In the genomic region with DNA sequence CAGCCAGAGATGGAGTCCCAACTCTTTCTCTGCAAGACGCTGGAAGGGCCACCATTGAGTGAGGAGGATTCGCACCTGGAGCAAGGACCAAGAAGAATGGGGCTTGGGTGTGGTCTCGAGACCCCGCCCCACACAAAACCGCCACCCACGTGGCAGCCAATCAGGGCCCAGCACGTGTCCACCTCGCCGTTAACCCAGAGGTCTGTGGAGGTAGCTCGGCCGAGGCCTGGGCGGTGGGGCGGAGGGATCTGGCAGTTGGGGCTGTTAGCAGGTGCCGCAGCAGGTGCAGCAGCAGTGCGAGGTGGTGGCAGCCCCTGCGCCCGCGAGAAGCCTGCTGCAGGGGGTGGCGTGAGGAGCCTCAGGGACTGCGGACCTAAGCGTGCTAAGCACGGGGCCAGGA, we compare ENCODE assay signal across 28 mouse cellular contexts. TPM values are rescaled to one million over a fixed set of nuclear protein-coding genes. Genes with fewer than 3 reads are reported as not detected.
"Had no signal": no experiment of that assay in that cellular context is flagged by ENCODE, and none has a peak within 500 bp of the region (broad histone marks: within the 10 kb centered on the region; RNA-seq: fewer than 3 reads in every experiment).

No protein-coding gene starts in this region.

- H3K27ac ChIP-seq: kidney, embryonic 15.5 days; layer of hippocampus, adult 2 months; liver, embryonic 14.5 days; neural tube, embryonic 12.5 days; neural tube, embryonic 15.5 days; stomach, postnatal 0 days had no signal

- H3K4me2 ChIP-seq: kidney, embryonic 15.5 days; liver, embryonic 11.5 days; lung, embryonic 14.5 days; midbrain, embryonic 11.5 days; neural tube, embryonic 12.5 days; neural tube, embryonic 15.5 days had no signal

- H3K9me3 ChIP-seq: kidney, embryonic 15.5 days; neural tube, embryonic 12.5 days; neural tube, embryonic 15.5 days had no signal

- H3K27me3 ChIP-seq: neural tube, embryonic 12.5 days; neural tube, embryonic 15.5 days had no signal

- H3K4me1 ChIP-seq: kidney, embryonic 15.5 days had no signal

- ATAC-seq: liver, postnatal 0 days had no signal

- DNase-seq: kidney, adult 11 months; kidney, adult 8-10 months; kidney, postnatal 14 days; layer of hippocampus, adult 9-11 months; liver, postnatal 0 days; lung, embryonic 14.5 days; lung, postnatal 14 days; midbrain, embryonic 14.5 days; right cerebral cortex, adult 18-20 months; right cerebral cortex, postnatal 14 days; right cerebral cortex, postnatal 4 days; thymus, adult 2 months; thymus, postnatal 14 days; thymus, postnatal 4 days had no signal

- H3K4me3 ChIP-seq: kidney, embryonic 15.5 days; layer of hippocampus, adult 2 months; neural tube, embryonic 12.5 days; neural tube, embryonic 15.5 days had no signal

- H3K36me3 ChIP-seq: kidney, embryonic 15.5 days; neural tube, embryonic 12.5 days; neural tube, embryonic 15.5 days had no signal

- H3K9ac ChIP-seq: kidney, embryonic 15.5 days; liver, embryonic 14.5 days; liver, postnatal 0 days; lung, embryonic 14.5 days; neural tube, embryonic 12.5 days; neural tube, embryonic 15.5 days had no signal

RNA-seq across cellular contexts. Expression of gene Piwil1, which starts 33.6 kb away (rescaled TPM):
- total RNA-seq: left cerebral cortex, adult 18-20 months; megakaryocyte progenitor cell, adult 5-6 weeks; megakaryocyte-erythroid progenitor cell, adult 5-6 weeks had no signal
- polyA plus RNA-seq: kidney, embryonic 15.5 days; large intestine, adult 2 months; limb, embryonic 11.5 days; liver, embryonic 11.5 days; liver, embryonic 14.5 days; liver, postnatal 0 days; lung, embryonic 14.5 days; stomach, embryonic 14.5 days; stomach, postnatal 0 days had no signal
